Mouse (Mus musculus): ENCODE data around the gene H2afj.
A peak's percentile ranks its signal among the peaks of the same experiment; 100 is the strongest.

H2afj gene

GRCm38 (mm10) chr6:136847790-136848189 is 39.7 kb downstream of the H2afj start:
- no peak for DNase-seq (ENCODE audit: low spot score)

- DNase-seq (ENCODE audit: low spot score) = no peak
These were observed 40.4 kb downstream of the H2afj start for GRCm38 (mm10) chr6:136848399-136848798.

- no peak for DNase-seq (ENCODE audit: low spot score)
These were observed 40.9 kb downstream of the H2afj start for GRCm38 (mm10) chr6:136848971-136849370.

- DNase-seq (ENCODE audit: low spot score) = no peak
These were observed 42.2 kb downstream of the H2afj start for GRCm38 (mm10) chr6:136850267-136850666.

GRCm38 (mm10) chr6:136852348-136852747 is 44.3 kb downstream of the H2afj start:
- DNase-seq (ENCODE audit: low spot score) = no peak

- DNase-seq (ENCODE audit: low spot score) = no peak
These were observed 44.7 kb downstream of the H2afj start for GRCm38 (mm10) chr6:136852762-136853161.

- DNase-seq (ENCODE audit: low spot score) = no peak
These were observed 46.3 kb downstream of the H2afj start for GRCm38 (mm10) chr6:136854361-136854781.

- no peak for DNase-seq (ENCODE audit: low spot score)
These were observed 47.1 kb downstream of the H2afj start for GRCm38 (mm10) chr6:136855183-136855582.

GRCm38 (mm10) chr6:136856071-136856636 is 48.1 kb downstream of the H2afj start:
- no peak for DNase-seq (ENCODE audit: low spot score)

- peak; percentile 27 for DNase-seq (ENCODE audit: low spot score)
These were observed 49.3 kb downstream of the H2afj start, which contains the start of gene Art4 for GRCm38 (mm10) chr6:136857186-136857872. TSS of gene Art4 (minus strand) at chr6:136857733.

GRCm38 (mm10) chr6:136857873-136858260 is 49.8 kb downstream of the H2afj start:
- DNase-seq (ENCODE audit: low spot score) = no peak

GRCm38 (mm10) chr6:136858420-136858819 is 50.4 kb downstream of the H2afj start:
- no peak for DNase-seq (ENCODE audit: low spot score)
